Mouse (Mus musculus) ES-Bruce4 (cell line): ENCODE measurements around the gene Nck2.

Source experiments
- CTCF ChIP-seq: IDR thresholded peaks from one replicate; pipeline ENCODE4 v1.8.1; 2011; ENCODE audit warnings: low read depth, low read length
- EP300 ChIP-seq: IDR thresholded peaks from 2 replicates; pipeline ENCODE4 v1.6.1; 2011; ENCODE audit warnings: low read depth, low read length; ENCODE audit not compliant: insufficient read depth
- POLR2A ChIP-seq: IDR thresholded peaks from one replicate; pipeline ENCODE4 v1.8.1; 2011; ENCODE audit warnings: low read length; ENCODE audit not compliant: insufficient read depth

DNA sequence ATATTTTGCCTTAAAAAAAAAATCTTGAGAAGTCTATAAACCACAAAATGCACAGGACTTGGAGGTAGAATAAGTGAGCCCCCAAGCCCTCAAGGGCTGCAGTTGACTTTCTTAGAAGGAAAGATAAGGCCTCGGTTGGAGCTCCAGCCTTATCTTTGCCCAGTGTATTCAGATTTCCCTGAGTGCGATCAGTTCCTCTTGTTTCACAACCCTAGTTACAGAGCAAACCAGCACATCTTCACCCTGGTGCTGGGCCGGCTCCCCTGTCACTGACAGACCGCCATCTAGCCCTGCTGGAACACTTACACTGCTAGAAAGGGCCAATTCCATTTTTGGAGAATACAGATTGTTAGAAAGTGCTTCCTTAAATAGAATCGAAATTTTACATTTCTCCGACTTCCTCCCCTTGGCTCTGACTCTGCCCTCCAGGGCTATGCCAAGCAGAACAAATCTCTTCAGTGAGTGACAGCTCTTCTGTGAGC lies 91.2 kb downstream of the Nck2 start:
- no peak for TF ChIP-seq EP300
- TF ChIP-seq CTCF = no peak
- no peak for TF ChIP-seq POLR2A
